24 mouse cellular contexts compared by ENCODE assay signal in the genomic region with DNA sequence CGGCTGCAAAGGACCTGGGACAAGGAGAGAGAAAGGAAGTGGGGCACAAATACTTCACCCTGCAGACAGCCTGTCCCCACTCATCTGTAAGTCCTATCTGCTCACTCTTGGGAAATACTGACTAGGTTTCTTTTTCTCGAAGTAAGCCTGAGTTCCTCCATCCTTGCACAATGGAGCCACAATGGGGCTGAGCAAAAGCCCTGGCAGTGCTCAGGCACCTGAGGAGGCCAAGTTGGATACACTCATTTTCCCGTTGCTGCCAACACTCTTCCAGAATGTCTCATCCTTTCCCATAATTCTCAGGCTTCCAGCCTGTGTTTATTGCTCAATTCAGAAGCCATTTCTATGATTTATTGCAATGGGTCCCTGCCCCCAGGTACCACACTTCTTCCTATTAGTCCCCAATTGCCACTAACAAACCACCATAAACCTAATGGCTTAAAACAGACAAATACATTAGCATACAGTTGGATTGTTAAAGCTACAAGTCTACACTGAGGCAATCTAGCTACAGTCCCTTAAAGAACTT. TPM values are rescaled to one million over a fixed set of nuclear protein-coding genes. Genes with fewer than 3 reads are reported as not detected.
DNase-seq lines count a peak whose midpoint lies in the region; ATAC-seq lines count a peak whose summit lies in the region.
"Had no signal": no experiment of that assay in that cellular context is flagged by ENCODE, and none has a peak within 500 bp of the region (broad histone marks: within the 10 kb centered on the region; RNA-seq: fewer than 3 reads in every experiment).

No protein-coding gene starts in this region.

- peak; percentile 32 for DNase-seq in adrenal gland, postnatal 14 days
- DNase-seq in adrenal gland, postnatal 36 days, result no peak
- DNase-seq in heart, postnatal 36 days, result no peak
- DNase-seq in 416B (ENCODE audit: low read depth), result peak; percentile 33
- peak; percentile 33 for DNase-seq in gonadal fat pad, adult 2 months (ENCODE audit: low read depth)
- no peak for DNase-seq in layer of hippocampus, adult 11-12 months (ENCODE audit: low spot score)
- DNase-seq in left cerebral cortex, postnatal 25 days (ENCODE audit: low spot score in 2 of 2), result no peak
- DNase-seq: thymus, adult 2 months had no signal

- H3K9ac ChIP-seq in heart, embryonic 13.5 days, result no peak overlapping the region
- H3K9ac ChIP-seq: kidney, embryonic 15.5 days; limb, embryonic 12.5 days; liver, embryonic 14.5 days; stomach, embryonic 15.5 days had no signal

- H3K4me2 ChIP-seq in heart, embryonic 13.5 days, result no peak overlapping the region
- H3K4me2 ChIP-seq: kidney, embryonic 15.5 days; limb, embryonic 12.5 days; stomach, embryonic 15.5 days had no signal

- no peaks in the 10 kb centered on the region for H3K9me3 ChIP-seq in heart, embryonic 13.5 days
- H3K9me3 ChIP-seq: hindbrain, embryonic 10.5 days; kidney, embryonic 15.5 days; limb, embryonic 12.5 days; stomach, embryonic 15.5 days had no signal

- intact Hi-C loops in heart, postnatal 36 days (cut with DNase I), result no loop called here
- intact Hi-C loops in left cerebral cortex, postnatal 25 days (cut with DNase I), result loop anchor here (5.0 kb wide), 1 partner anchor 42 kb away; no protein-coding TSS in a partner anchor

- H3K36me3 ChIP-seq in heart, embryonic 13.5 days, result no peaks in the 10 kb centered on the region
- H3K36me3 ChIP-seq: hindbrain, embryonic 10.5 days; kidney, embryonic 15.5 days; limb, embryonic 12.5 days; stomach, embryonic 15.5 days had no signal

- H3K4me1 ChIP-seq in heart, embryonic 13.5 days, result peaks cover 30% of the 10 kb centered on the region
- H3K4me1 ChIP-seq: hindbrain, embryonic 10.5 days; limb, embryonic 12.5 days had no signal

- H3K27me3 ChIP-seq in heart, embryonic 13.5 days (replicated peaks), result no peaks in the 10 kb centered on the region
- H3K27me3 ChIP-seq: kidney, embryonic 15.5 days; limb, embryonic 12.5 days; stomach, embryonic 15.5 days had no signal

- H3K4me3 ChIP-seq in heart, embryonic 13.5 days, result no peak overlapping the region
- H3K4me3 ChIP-seq: heart, adult 2 months; hindbrain, embryonic 10.5 days; kidney, embryonic 15.5 days; limb, embryonic 12.5 days; stomach, embryonic 15.5 days had no signal

- H3K27ac ChIP-seq in heart, embryonic 13.5 days (replicated peaks), result peak overlapping the region; percentile 16; the same call in 1 of the 2 replicates
- H3K27ac ChIP-seq: heart, adult 2 months; hindbrain, embryonic 10.5 days; kidney, embryonic 15.5 days; limb, embryonic 12.5 days; liver, embryonic 14.5 days; stomach, embryonic 15.5 days had no signal

- no peak for ATAC-seq in heart, embryonic 13.5 days (ENCODE audit: extremely low read depth, insufficient number of reproducible peaks, low FRiP score, low TSS enrichment)
- ATAC-seq: forebrain, embryonic 14.5 days; midbrain, embryonic 16.5 days had no signal

- 48% methylated on average over 3 of the region's 3 CpGs for WGBS in heart, embryonic 13.5 days

RNA-seq across cellular contexts. Expression of gene Gm17268, which starts 0.8 kb away (rescaled TPM):
- total RNA-seq in adrenal gland, postnatal 14 days (2021), result not detected in 2 replicates
- not detected for total RNA-seq in adrenal gland, postnatal 36 days (2021)
- not detected in 2 replicates for polyA plus RNA-seq in heart, embryonic 13.5 days (2015; fragmentation: Nextera tagmentation; extraction: Ambion mirVana)
- total RNA-seq in heart, postnatal 36 days (2021), result not detected
- polyA plus RNA-seq in gonadal fat pad, adult 2 months (2012; rRNA removed), result not detected in 2 replicates
- not detected for total RNA-seq in left cerebral cortex, postnatal 25 days (2021)
- total RNA-seq: adrenal gland, adult 18-20 months; heart, adult 2 months; layer of hippocampus, adult 18-20 months; left cerebral cortex, adult 18-20 months; megakaryocyte-erythroid progenitor cell, adult 5-6 weeks had no signal
- polyA plus RNA-seq: forebrain, embryonic 14.5 days; heart, adult 2 months; hindbrain, embryonic 10.5 days; intestine, embryonic 14.5 days; kidney, embryonic 15.5 days; limb, embryonic 12.5 days; liver, embryonic 14.5 days; lung, embryonic 16.5 days; midbrain, embryonic 16.5 days; spleen, adult 2 months; stomach, embryonic 15.5 days; thymus, adult 2 months had no signal

RNA-seq across cellular contexts. Expression of gene Ccl2, which starts 3.8 kb away (rescaled TPM):
- 1.4 and 1.9 TPM in 2 replicates for total RNA-seq in adrenal gland, postnatal 14 days (2021)
- 1 to 10 TPM; 1.2 to 1.3 TPM for total RNA-seq in adrenal gland, postnatal 36 days (2021)
- 10.9 and 11.2 TPM in 2 replicates for polyA plus RNA-seq in heart, embryonic 13.5 days (2015; fragmentation: Nextera tagmentation; extraction: Ambion mirVana)
- 1 to 10 TPM; 1.5 TPM for total RNA-seq in heart, postnatal 36 days (2021)
- 3.8 and 31.9 TPM in 2 replicates for polyA plus RNA-seq in gonadal fat pad, adult 2 months (2012; rRNA removed)
- total RNA-seq in left cerebral cortex, postnatal 25 days (2021), result not detected
- total RNA-seq: layer of hippocampus, adult 18-20 months; megakaryocyte-erythroid progenitor cell, adult 5-6 weeks had no signal

RNA-seq across cellular contexts. Expression of gene Ccl7, which starts 6.3 kb away (rescaled TPM):
- total RNA-seq in adrenal gland, postnatal 14 days (2021), result not detected in 2 replicates
- total RNA-seq in adrenal gland, postnatal 36 days (2021), result 1 to 10 TPM in 1 of 2 experiments, under 1 TPM in 1; 0.95 to 1.9 TPM
- 4.6 and 4.8 TPM in 2 replicates for polyA plus RNA-seq in heart, embryonic 13.5 days (2015; fragmentation: Nextera tagmentation; extraction: Ambion mirVana)
- under 1 TPM; 0.46 to 0.92 TPM for total RNA-seq in heart, postnatal 36 days (2021)
- polyA plus RNA-seq in gonadal fat pad, adult 2 months (2012; rRNA removed), result 1.2 and 7.8 TPM in 2 replicates
- total RNA-seq in left cerebral cortex, postnatal 25 days (2021), result not detected
- total RNA-seq: layer of hippocampus, adult 18-20 months; left cerebral cortex, adult 18-20 months; megakaryocyte-erythroid progenitor cell, adult 5-6 weeks had no signal
- polyA plus RNA-seq: hindbrain, embryonic 10.5 days; limb, embryonic 12.5 days; spleen, adult 2 months had no signal

RNA-seq across cellular contexts. Expression of gene Ccl11, which starts 18.4 kb away (rescaled TPM):
- 5.1 and 7.8 TPM in 2 replicates for total RNA-seq in adrenal gland, postnatal 14 days (2021)
- total RNA-seq in adrenal gland, postnatal 36 days (2021), result 1 to 10 TPM; 4.2 to 7.5 TPM
- 1.1 and 1.6 TPM in 2 replicates for polyA plus RNA-seq in heart, embryonic 13.5 days (2015; fragmentation: Nextera tagmentation; extraction: Ambion mirVana)
- total RNA-seq in heart, postnatal 36 days (2021), result 1 to 10 TPM; 1.6 to 1.7 TPM
- 20.1 and 29.9 TPM in 2 replicates for polyA plus RNA-seq in gonadal fat pad, adult 2 months (2012; rRNA removed)
- total RNA-seq in left cerebral cortex, postnatal 25 days (2021), result under 1 TPM; 0.34 to 0.62 TPM
- total RNA-seq: left cerebral cortex, adult 18-20 months; megakaryocyte-erythroid progenitor cell, adult 5-6 weeks had no signal
- polyA plus RNA-seq: forebrain, embryonic 14.5 days; hindbrain, embryonic 10.5 days; limb, embryonic 12.5 days had no signal

Comparison
In these comparisons a context has a peak if more than half of its experiments do, and no peak if none do; other contexts are left out.
1. DNase-seq: peak in adrenal gland, postnatal 14 days (single experiment), 416B (single experiment) and gonadal fat pad, adult 2 months (single experiment); none in adrenal gland, postnatal 36 days (0 of 2), heart, postnatal 36 days (0 of 2), layer of hippocampus, adult 11-12 months (single experiment) and left cerebral cortex, postnatal 25 days (0 of 2).